Mouse (Mus musculus) bone marrow macrophage, adult 2 months (primary cell): ENCODE data around the gene Mcm10. TPM values are rescaled to one million over a fixed set of nuclear protein-coding genes. Genes with fewer than 3 reads are reported as not detected.
"Not testable (repeated sequence)": the region's sequence is repeated elsewhere in the genome, so short reads cannot be mapped to it uniquely, and the experiment has no call there.

Experiments used
- H3K27ac ChIP-seq: 2 replicates; pipeline ENCODE4 v1.5.1; 2012; ENCODE audit warnings: low read depth, low read length; ENCODE audit not compliant: insufficient read depth
- H3K4me1 ChIP-seq: 2 replicates; pipeline ENCODE4 v1.6.1; 2012; ENCODE audit warnings: low read length; ENCODE audit not compliant: control insufficient read depth, insufficient read depth
- H3K4me3 ChIP-seq: 2 replicates; pipeline ENCODE4 v1.5.1; 2012; ENCODE audit warnings: mild to moderate bottlenecking, low read length, moderate library complexity; ENCODE audit not compliant: insufficient read depth
- CTCF ChIP-seq: IDR thresholded peaks from 2 replicates; pipeline ENCODE4 v1.5.1; 2012; ENCODE audit warnings: low read depth, mild to moderate bottlenecking, low read length, moderate library complexity
- POLR2A ChIP-seq: IDR thresholded peaks from 2 replicates; pipeline ENCODE4 v1.6.1; 2012; ENCODE audit warnings: mild to moderate bottlenecking, low read depth, low read length, borderline replicate concordance
- polyA plus RNA-seq: library from polyadenylated mRNA; stranded (reverse); fragments of >200 nt; gene quantifications from 2 replicates; pipeline ENCODE4 v1.2.4, GENCODE M21; 2012; ENCODE audit not compliant: missing spikeins, insufficient read depth, insufficient read length

Mcm10 gene
- polyA plus RNA-seq, 1 experiment = 13.4 TPM

- TF ChIP-seq POLR2A (no peak), CTCF (no peak)
- no peak overlapping the region for H3K27ac ChIP-seq
These were observed 54.6 kb downstream of the Mcm10 start for GRCm38 (mm10) chr2:4958039-4958438.

GRCm38 (mm10) chr2:4954216-4954760, 58.3 kb downstream of the Mcm10 start:
- Histone ChIP-seq H3K4me3 (no peak overlapping the region), H3K27ac (no peak overlapping the region), H3K4me1 (no peaks in the 10 kb centered on the region)
- TF ChIP-seq POLR2A (no peak), CTCF (no peak)

More at GRCm38 (mm10) chr2:4958039-4958438, 54.6 kb downstream of the Mcm10 start:
- Histone ChIP-seq H3K4me3 (no peak overlapping the region), H3K4me1 (no peaks in the 10 kb centered on the region)

GRCm38 (mm10) chr2:4950986-4951385, 61.6 kb downstream of the Mcm10 start:
- Histone ChIP-seq H3K4me1 (no peaks in the 10 kb centered on the region), H3K27ac (no peak overlapping the region), H3K4me3 (no peak overlapping the region)
- no peak for TF ChIP-seq CTCF
- TF ChIP-seq POLR2A = no peak

- H3K4me3 ChIP-seq, H3K4me1 ChIP-seq: not testable (repeated sequence)
These were observed 62.9 kb downstream of the Mcm10 start for GRCm38 (mm10) chr2:4949691-4950090.

GRCm38 (mm10) chr2:4940861-4941260, 71.7 kb downstream of the Mcm10 start:
- no peak overlapping the region for H3K27ac ChIP-seq
- H3K4me3 ChIP-seq = no peak overlapping the region
- no peaks in the 10 kb centered on the region for H3K4me1 ChIP-seq
- TF ChIP-seq POLR2A (no peak), CTCF (no peak)

More at GRCm38 (mm10) chr2:4949691-4950090, 62.9 kb downstream of the Mcm10 start:
- H3K27ac ChIP-seq = not testable (repeated sequence)

Other genes starting within 250 kb of the Mcm10 start
- gene Sephs1, start 131.2 kb downstream of the Mcm10 start, polyA plus RNA-seq = 19.0 and 21.5 TPM in 2 replicates
- 52.6 and 64.4 TPM in 2 replicates for gene Phyh, start 93.8 kb downstream of the Mcm10 start, polyA plus RNA-seq
- not detected in 2 replicates for gene Ucma, start 36.7 kb downstream of the Mcm10 start, polyA plus RNA-seq
- 11.6 and 13.6 TPM in 2 replicates for gene Optn, start 51.3 kb upstream of the Mcm10 start, polyA plus RNA-seq
- gene Ccdc3, start 125.0 kb upstream of the Mcm10 start, polyA plus RNA-seq = 0.20 TPM in 1 of 2 replicates, not detected in the other